Mouse (Mus musculus) stomach, postnatal 0 days (tissue): Measurements from ENCODE around the gene Fuk. TPM values are rescaled to one million over a fixed set of nuclear protein-coding genes. Genes with fewer than 3 reads are reported as not detected.

Experiments
- ATAC-seq: fragments of 200-750 bp; cut with Nextera tagmentation; 2 replicates; pipeline ENCODE4 v1.8.0; 2017; ENCODE audit not compliant: low FRiP score, low TSS enrichment
- DNase-seq: peaks from one replicate; pipeline ENCODE4 v3.0.0-alpha.2; 2016; ENCODE audit warnings: low spot score
- H3K27ac ChIP-seq: fragments of 300-500 bp; sonication (generic); replicated peaks from 2 replicates; pipeline ENCODE4 v1.5.1; 2014; ENCODE audit warnings: mild to moderate bottlenecking, control low read depth
- H3K27me3 ChIP-seq: fragments of 300-500 bp; sonication (generic); 2 replicates; pipeline ENCODE4 v1.6.1; 2014; ENCODE audit warnings: low read length; ENCODE audit not compliant: control insufficient read depth, insufficient read depth
- H3K36me3 ChIP-seq: fragments of 300-500 bp; sonication (generic); 2 replicates; pipeline ENCODE4 v1.6.1; 2014; ENCODE audit warnings: low read length, mixed read lengths; ENCODE audit not compliant: control insufficient read depth, insufficient read depth
- H3K4me1 ChIP-seq: fragments of 300-500 bp; sonication (generic); replicated peaks from 2 replicates; pipeline ENCODE4 v1.6.1; 2014; ENCODE audit warnings: antibody characterized with exemption; ENCODE audit not compliant: control insufficient read depth, insufficient read depth
- H3K4me2 ChIP-seq: fragments of 300-500 bp; sonication (generic); replicated peaks from 2 replicates; pipeline ENCODE4 v1.6.1; 2014; ENCODE audit warnings: low read depth, mild to moderate bottlenecking, control low read depth, moderate library complexity
- H3K4me3 ChIP-seq: fragments of 300-500 bp; sonication (generic); 2 replicates; pipeline ENCODE4 v1.5.1; 2014; ENCODE audit warnings: low read depth, low read length, control low read depth
- H3K9ac ChIP-seq: fragments of 300-500 bp; sonication (generic); 2 replicates; pipeline ENCODE4 v1.6.1; 2014; ENCODE audit warnings: mild to moderate bottlenecking, low read length, control low read depth, mixed read lengths
- H3K9me3 ChIP-seq: fragments of 300-500 bp; sonication (generic); 2 replicates; pipeline ENCODE4 v1.6.1; 2016; ENCODE audit warnings: low read length; ENCODE audit not compliant: control insufficient read depth
- CTCF ChIP-seq: IDR thresholded peaks from 2 replicates; pipeline ENCODE4 v1.5.1; 2016; ENCODE audit warnings: antibody characterized with exemption, low read depth, mild to moderate bottlenecking, moderate library complexity
- EP300 ChIP-seq: optimal IDR thresholded peaks from 2 replicates; pipeline ENCODE3; 2016; ENCODE audit warnings: antibody characterized with exemption
- WGBS: fragments of 180-500 bp; shearing (Covaris S2); extraction: QIAGEN DNeasy Blood & Tissue Kit; methylation state at CpG from one replicate; pipeline ENCODE4 v1.1.7; 2014; 5-methylcytosine and 5-hydroxymethylcytosine counted together
- polyA plus RNA-seq: library from polyadenylated mRNA; unstranded; fragments of >200 nt; fragmentation: Nextera tagmentation; extraction: Ambion mirVana; gene quantifications from 2 replicates; pipeline ENCODE4 v1.2.1, GENCODE M21; 2015

The Fuk gene
- polyA plus RNA-seq, 1 experiment from 2014 or later, result 6.0 TPM

DNA sequence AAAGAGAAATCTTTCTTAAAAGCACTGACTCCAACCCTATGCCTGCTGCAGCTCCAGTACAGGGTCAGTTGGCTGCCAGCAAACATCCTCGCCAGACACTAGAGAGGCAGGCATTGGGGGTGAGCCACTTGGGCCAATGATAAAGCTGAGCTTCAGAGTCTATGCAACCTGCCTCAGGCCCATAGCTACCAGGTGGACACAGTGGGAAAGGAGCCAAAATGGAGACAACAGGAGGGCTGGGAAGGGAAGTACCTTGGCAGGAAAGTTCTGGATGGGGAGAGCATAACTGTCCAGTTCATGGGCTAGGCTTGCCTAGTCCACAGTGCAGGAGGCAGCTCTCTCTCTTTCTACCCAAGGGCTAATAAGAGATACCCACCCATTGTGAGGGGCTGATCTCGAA lies 9.4 kb downstream of the Fuk start:
- H3K9ac ChIP-seq, result no peak overlapping the region
- H3K27me3 ChIP-seq, result no peaks in the 10 kb centered on the region
- DNase-seq (no peak), ATAC-seq (no peak)
- no peak overlapping the region for H3K4me3 ChIP-seq
- TF ChIP-seq EP300 (no peak), CTCF (no peak)
- no peaks in the 10 kb centered on the region for H3K9me3 ChIP-seq
- no peak overlapping the region for H3K27ac ChIP-seq
- H3K4me1 ChIP-seq, result no peaks in the 10 kb centered on the region
- peaks cover 12% of the 10 kb centered on the region; the same call in 1 of the 2 replicates for H3K36me3 ChIP-seq
- 94% methylated on average over 2 of the region's 2 CpGs for WGBS
- no peak overlapping the region for H3K4me2 ChIP-seq

DNA sequence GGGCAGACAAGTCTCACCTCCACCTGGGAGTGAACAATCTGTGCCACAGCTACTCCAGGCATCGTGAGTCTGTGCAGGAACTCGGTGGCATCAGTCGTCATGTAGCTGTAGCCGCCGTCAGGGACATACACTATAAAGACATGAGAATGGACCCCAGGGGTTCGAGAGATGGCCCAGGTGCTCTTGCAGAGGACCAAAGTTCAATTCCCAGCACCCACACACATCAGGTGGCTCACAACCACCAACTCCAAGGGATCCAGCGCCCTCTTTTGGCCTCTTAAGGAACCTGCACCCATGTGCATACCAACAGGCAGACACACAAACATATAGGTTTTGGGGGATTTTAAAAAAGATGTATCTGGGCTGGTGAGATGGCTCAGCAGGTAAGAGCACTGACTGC lies 10.2 kb downstream of the Fuk start:
- TF ChIP-seq EP300 (no peak), CTCF (no peak)
- no peak for ATAC-seq
- H3K9ac ChIP-seq, result no peak overlapping the region
- DNase-seq, result no peak
- no peaks in the 10 kb centered on the region for H3K27me3 ChIP-seq
- H3K4me1 ChIP-seq, result no peaks in the 10 kb centered on the region
- H3K4me3 ChIP-seq, result no peak overlapping the region
- H3K9me3 ChIP-seq, result no peaks in the 10 kb centered on the region
- 87% methylated on average over 7 of the region's 7 CpGs for WGBS
- H3K36me3 ChIP-seq, result peaks cover 12% of the 10 kb centered on the region; the same call in 1 of the 2 replicates
- no peak overlapping the region for H3K27ac ChIP-seq
- no peak overlapping the region for H3K4me2 ChIP-seq

DNA sequence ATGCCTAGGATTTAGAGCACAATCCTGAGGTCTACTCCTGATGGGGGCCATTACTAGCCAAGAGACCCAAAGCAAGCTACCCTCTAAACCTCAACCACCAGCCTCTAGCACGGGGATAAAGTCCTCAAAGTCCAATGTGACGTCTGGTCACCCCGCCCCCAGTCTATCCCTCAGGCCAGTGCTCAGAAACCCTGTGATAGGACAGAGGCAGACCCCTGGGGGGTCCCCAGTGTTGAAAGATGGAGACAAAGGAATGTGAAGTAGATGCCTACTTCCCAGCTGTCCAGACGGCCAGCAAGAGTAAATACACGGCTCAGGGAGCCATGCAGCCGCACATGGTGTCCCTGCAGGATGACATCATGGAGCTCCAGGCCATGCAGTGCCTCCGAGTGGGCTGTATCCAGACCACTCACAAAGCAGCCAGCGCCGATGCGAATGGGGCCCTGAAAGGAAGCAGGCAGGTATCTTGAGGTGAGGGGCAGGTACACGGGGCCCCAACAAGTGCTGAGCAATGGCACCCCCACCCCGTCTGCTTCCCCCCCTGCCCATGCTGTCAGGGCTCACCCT lies 12.3 kb downstream of the Fuk start:
- Histone ChIP-seq H3K36me3 (peaks cover 12% of the 10 kb centered on the region; the same call in 1 of the 2 replicates), H3K9me3 (no peaks in the 10 kb centered on the region), H3K4me1 (no peaks in the 10 kb centered on the region), H3K4me2 (no peak overlapping the region), H3K27me3 (no peaks in the 10 kb centered on the region), H3K9ac (no peak overlapping the region), H3K27ac (no peak overlapping the region), H3K4me3 (no peak overlapping the region)
- peak; percentile 22; the same call in 1 of the 2 replicates for ATAC-seq
- 69% methylated on average over 12 of the region's 12 CpGs for WGBS
- TF ChIP-seq CTCF (no peak), EP300 (no peak)
- no peak for DNase-seq

DNA sequence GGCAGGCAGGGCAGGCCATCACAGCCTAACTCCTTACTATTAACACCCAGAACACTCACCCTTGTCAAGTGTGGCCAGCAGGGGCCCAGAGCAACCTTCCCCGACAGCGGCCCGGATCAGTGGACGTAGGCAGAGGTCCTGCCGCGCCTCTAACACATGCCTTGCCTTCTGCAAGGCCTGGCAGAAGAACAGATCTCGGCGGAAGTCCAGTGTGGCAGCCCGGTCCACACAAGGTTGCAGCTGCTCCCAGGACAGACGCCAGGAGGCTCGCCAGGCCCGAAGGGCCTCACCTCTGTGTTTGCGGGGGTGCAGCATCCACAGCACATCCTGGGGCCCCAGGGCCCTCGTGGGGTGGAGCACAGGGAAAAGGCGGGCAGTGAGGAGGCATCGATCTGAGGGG lies 13.4 kb downstream of the Fuk start:
- H3K36me3 ChIP-seq, result peaks cover 16% of the 10 kb centered on the region
- H3K4me3 ChIP-seq, result no peak overlapping the region
- H3K4me1 ChIP-seq, result no peaks in the 10 kb centered on the region
- ATAC-seq, result no peak
- H3K9ac ChIP-seq, result no peak overlapping the region
- no peak overlapping the region for H3K27ac ChIP-seq
- TF ChIP-seq EP300 (no peak), CTCF (no peak)
- H3K9me3 ChIP-seq, result no peaks in the 10 kb centered on the region
- WGBS, result 90% methylated on average over 16 of the region's 16 CpGs
- no peaks in the 10 kb centered on the region for H3K27me3 ChIP-seq
- H3K4me2 ChIP-seq, result no peak overlapping the region
- no peak for DNase-seq

DNA sequence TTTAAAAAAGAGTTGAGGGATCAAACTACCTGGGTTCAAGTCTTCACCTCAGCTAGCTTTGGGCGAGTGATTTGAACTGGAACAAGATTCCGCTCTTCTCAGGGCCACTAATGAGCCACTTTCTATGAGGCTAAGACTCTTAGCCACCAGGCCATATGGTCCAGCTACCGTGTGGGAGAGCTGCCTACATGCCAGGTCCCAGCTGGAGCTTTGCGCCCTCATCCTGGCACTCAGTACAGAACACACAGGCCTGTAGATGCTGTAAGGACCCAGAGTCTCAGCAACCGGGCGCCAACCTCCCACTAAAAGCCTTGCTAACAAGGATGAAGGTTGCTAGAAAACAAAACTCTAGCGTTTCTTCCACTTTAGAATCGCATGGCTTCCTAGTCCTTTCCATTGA lies 13.8 kb downstream of the Fuk start:
- no peaks in the 10 kb centered on the region for H3K27me3 ChIP-seq
- H3K27ac ChIP-seq, result no peak overlapping the region
- H3K4me1 ChIP-seq, result no peaks in the 10 kb centered on the region
- peaks cover 19% of the 10 kb centered on the region for H3K36me3 ChIP-seq
- DNase-seq, result no peak
- TF ChIP-seq CTCF, result no peak
- no peak for TF ChIP-seq EP300
- no peak overlapping the region for H3K4me2 ChIP-seq
- H3K9me3 ChIP-seq, result no peaks in the 10 kb centered on the region
- no peak overlapping the region for H3K4me3 ChIP-seq
- WGBS, result 90% methylated on average over 8 of the region's 8 CpGs
- H3K9ac ChIP-seq, result no peak overlapping the region
- ATAC-seq, result no peak

DNA sequence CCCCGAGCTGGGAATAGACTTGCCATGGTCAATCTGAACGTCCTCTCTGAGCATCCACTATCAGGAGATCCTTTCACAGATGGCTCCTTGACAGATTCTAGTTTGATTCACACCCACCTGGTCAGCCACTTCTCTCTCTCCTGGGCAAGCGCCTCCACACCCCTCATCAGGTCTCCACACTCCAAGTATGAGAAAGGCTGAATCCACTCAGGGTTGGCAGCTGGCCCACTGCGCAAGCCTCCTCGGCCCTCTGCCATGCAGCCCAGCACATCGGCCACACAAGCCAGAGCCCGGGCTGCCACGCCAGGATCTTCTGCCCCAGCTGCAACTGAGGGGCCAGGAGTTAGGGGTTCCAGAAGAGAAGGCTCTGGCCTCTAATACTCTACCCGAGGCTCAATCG lies 14.7 kb downstream of the Fuk start:
- H3K9ac ChIP-seq, result no peak overlapping the region
- no peak overlapping the region for H3K4me3 ChIP-seq
- ATAC-seq (no peak), DNase-seq (no peak)
- no peaks in the 10 kb centered on the region for H3K4me1 ChIP-seq
- no peaks in the 10 kb centered on the region for H3K27me3 ChIP-seq
- H3K36me3 ChIP-seq, result peaks cover 23% of the 10 kb centered on the region
- H3K9me3 ChIP-seq, result no peaks in the 10 kb centered on the region
- H3K27ac ChIP-seq, result no peak overlapping the region
- WGBS, result 88% methylated on average over 10 of the region's 10 CpGs
- no peak overlapping the region for H3K4me2 ChIP-seq
- no peak for TF ChIP-seq EP300
- TF ChIP-seq CTCF, result no peak
